Mouse (Mus musculus): ENCODE data around the gene Enox2.

GRCm38 (mm10) chrX:49045118-49045517, 242.9 kb downstream of the Enox2 start:
- TF ChIP-seq TAL1 (IDR thresholded peaks at IDR 0.05; ENCODE audit: low read length) (no peak), GATA1 (IDR thresholded peaks at IDR 0.05; ENCODE audit: low read length) (no peak)
